Mouse (Mus musculus): ENCODE data around the gene Ttc17. TPM values are rescaled to one million over a fixed set of nuclear protein-coding genes. Genes with fewer than 3 reads are reported as not detected.

The Ttc17 gene
- total RNA-seq (2023), result 10 to 100 TPM; 30.8 to 32.9 TPM

DNA sequence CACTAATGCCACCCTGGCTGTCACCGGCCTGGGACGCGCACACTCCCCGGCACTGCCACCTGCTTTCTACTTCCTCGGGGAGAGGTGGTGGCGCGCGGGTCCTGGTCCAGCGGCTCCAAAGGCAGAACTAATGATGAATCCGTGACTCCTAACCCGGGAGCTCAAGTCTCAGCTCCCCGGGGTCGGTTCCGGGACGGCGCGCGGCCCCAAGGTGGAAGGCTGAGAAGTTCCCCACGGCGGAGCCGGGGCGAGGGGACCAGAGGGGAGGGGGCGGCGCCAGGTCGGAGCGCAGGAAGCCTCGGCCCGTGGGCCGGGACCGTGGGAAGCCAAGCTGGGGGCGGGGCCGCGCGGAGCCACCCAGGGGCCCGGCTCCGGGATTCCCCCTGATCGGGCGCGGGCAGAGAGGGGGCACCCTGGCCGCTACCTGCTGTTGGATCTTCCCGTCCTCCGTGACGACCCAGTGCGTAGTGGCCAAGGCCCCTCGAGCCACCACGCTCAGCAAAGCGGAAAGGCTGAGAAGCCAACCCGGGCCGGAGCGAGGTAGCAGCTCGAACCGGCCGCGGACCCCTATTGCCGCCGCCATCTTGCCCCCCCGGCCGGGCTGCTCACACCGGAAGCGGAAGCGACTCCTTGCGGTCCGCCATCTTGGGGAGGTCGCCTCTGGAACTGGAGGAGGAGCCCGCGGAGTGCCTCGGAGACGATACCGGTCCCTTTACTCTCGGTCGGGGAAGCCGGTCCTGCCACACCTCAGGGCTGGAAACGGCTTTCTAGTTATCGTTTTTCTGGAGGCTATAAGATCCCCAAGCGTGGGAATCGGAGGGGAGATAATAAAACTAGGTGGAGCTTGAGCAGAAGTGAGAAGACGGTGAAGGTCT lies at the start of gene Ttc17:
TSS of gene Ttc17 (minus strand) at position 607 of the 875 bp plus-strand sequence.

Other genes starting within 250 kb of the Ttc17 start
- 10 to 100 TPM; 25.5 to 27.1 TPM for gene Hsd17b12, start 248.7 kb downstream of the Ttc17 start, total RNA-seq (2023)
- gene Api5, start 31.4 kb upstream of the Ttc17 start, total RNA-seq (2023), result 10 to 100 TPM; 75.9 to 78.4 TPM